Mouse (Mus musculus) lung, adult 2 months (tissue): Measurements from ENCODE around the gene Ube3b.

ENCODE experiments used
- CTCF ChIP-seq: fragments of 200-500 bp; IDR thresholded peaks from 2 replicates; pipeline ENCODE4 v1.5.1; 2011; ENCODE audit warnings: mild to moderate bottlenecking, low read length, control low read depth; ENCODE audit not compliant: insufficient read depth
- POLR2A ChIP-seq: fragments of 200-500 bp; IDR thresholded peaks from 2 replicates; pipeline ENCODE4 v1.6.1; 2011; ENCODE audit warnings: low read depth, mild to moderate bottlenecking, control low read depth, low read length, borderline replicate concordance; ENCODE audit errors: extremely low read depth

DNA sequence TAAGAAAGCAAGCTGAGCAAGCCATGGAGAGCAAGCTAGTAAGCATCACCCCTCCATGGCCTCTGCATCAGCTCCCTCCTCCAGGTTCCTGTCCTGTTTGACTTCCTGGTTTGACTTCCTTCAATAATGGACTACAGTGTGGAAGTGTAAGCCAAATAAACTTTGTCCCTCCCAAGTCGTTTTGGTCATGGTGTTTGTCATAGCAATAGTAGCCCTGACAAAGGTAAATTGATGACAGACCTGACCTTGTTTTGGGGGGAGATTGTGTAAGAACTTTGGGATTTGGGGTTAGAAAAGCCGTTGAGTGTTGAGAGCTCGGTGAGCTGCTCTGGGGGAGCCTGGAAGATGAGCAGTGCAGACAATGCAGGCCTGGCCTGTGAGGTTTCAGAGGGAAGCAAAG, 90.0 kb downstream of the Ube3b start:
- no peak for TF ChIP-seq POLR2A
- no peak for TF ChIP-seq CTCF
